9 mouse cellular contexts compared by ENCODE assay signal in genomic region chr2:125057250-125057815, GRCm38 (mm10). TPM values are rescaled to one million over a fixed set of nuclear protein-coding genes. Genes with fewer than 3 reads are reported as not detected.
A peak's percentile ranks its signal among the peaks of the same experiment; 100 is the strongest.
DNase-seq lines count a peak whose midpoint lies in the region; ATAC-seq lines count a peak whose summit lies in the region.
"Had no signal": no experiment of that assay in that cellular context is flagged by ENCODE, and none has a peak within 500 bp of the region (broad histone marks: within the 10 kb centered on the region; RNA-seq: fewer than 3 reads in every experiment).

No protein-coding gene starts in this region.

- H3K4me1 ChIP-seq in hindbrain, embryonic 16.5 days (ENCODE audit: control insufficient read depth, insufficient read depth, low read depth, low read length): peaks cover 4% of the 10 kb centered on the region; the same call in 1 of the 2 replicates
- no peaks in the 10 kb centered on the region for H3K4me1 ChIP-seq in hindbrain, embryonic 11.5 days (replicated peaks; ENCODE audit: control insufficient read depth, insufficient read depth, low read length)

- WGBS in hindbrain, embryonic 16.5 days: 31% methylated on average over 7 of the region's 7 CpGs
- WGBS in hindbrain, embryonic 11.5 days: 57% methylated on average over 7 of the region's 7 CpGs

- peak; percentile 65 for ATAC-seq in hindbrain, embryonic 16.5 days
- no peak for ATAC-seq in hindbrain, embryonic 11.5 days (ENCODE audit: low FRiP score)

- no peak overlapping the region for H3K27ac ChIP-seq in hindbrain, embryonic 16.5 days (ENCODE audit: low read depth, low read length)
- no peak overlapping the region for H3K27ac ChIP-seq in hindbrain, embryonic 11.5 days (ENCODE audit: low read depth, low read length)

- DNase-seq in hindbrain, embryonic 11.5 days (ENCODE audit: low spot score): no peak
- DNase-seq in urinary bladder, postnatal 14 days (ENCODE audit: low spot score): peak; percentile 12
- DNase-seq in urinary bladder, postnatal 4 days (ENCODE audit: low spot score in 2 of 2): no peak
- peak; percentile 56 for DNase-seq in kidney, postnatal 14 days
- DNase-seq in right cerebral cortex, postnatal 25 days: peak; percentile 31
- DNase-seq in spleen, postnatal 4 days (ENCODE audit: low spot score in 2 of 2): no peak
- no peak for DNase-seq in gastrocnemius, postnatal 36 days

- no peak overlapping the region; the same call in 1 of the 2 replicates for H3K9ac ChIP-seq in hindbrain, embryonic 16.5 days (ENCODE audit: low read depth, low read length)
- H3K9ac ChIP-seq in hindbrain, embryonic 11.5 days (ENCODE audit: low read depth, low read length): no peak overlapping the region

- no peaks in the 10 kb centered on the region for H3K36me3 ChIP-seq in hindbrain, embryonic 16.5 days (ENCODE audit: control insufficient read depth, insufficient read depth, low read length)
- H3K36me3 ChIP-seq in hindbrain, embryonic 11.5 days (ENCODE audit: control insufficient read depth, insufficient read depth, low read length): no peaks in the 10 kb centered on the region

- no peak overlapping the region for H3K4me2 ChIP-seq in hindbrain, embryonic 16.5 days (ENCODE audit: low read length)
- H3K4me2 ChIP-seq in hindbrain, embryonic 11.5 days (replicated peaks; ENCODE audit: low read depth, low read length): no peak overlapping the region

- no peaks in the 10 kb centered on the region for H3K27me3 ChIP-seq in hindbrain, embryonic 16.5 days (replicated peaks; ENCODE audit: control insufficient read depth, insufficient read depth, low read length)
- no peaks in the 10 kb centered on the region for H3K27me3 ChIP-seq in hindbrain, embryonic 11.5 days (ENCODE audit: control insufficient read depth, insufficient read depth, low read length)

- no peak overlapping the region for H3K4me3 ChIP-seq in hindbrain, embryonic 16.5 days (ENCODE audit: low read length)
- no peak overlapping the region for H3K4me3 ChIP-seq in hindbrain, embryonic 11.5 days (ENCODE audit: low read depth, low read length)
- H3K4me3 ChIP-seq: myocyte had no signal

- intact Hi-C loops in gastrocnemius, postnatal 36 days (cut with DNase I): loop anchor here (10.0 kb wide), 1 partner anchor 127 kb away; no protein-coding TSS in a partner anchor

- no peaks in the 10 kb centered on the region for H3K9me3 ChIP-seq in hindbrain, embryonic 16.5 days (ENCODE audit: control insufficient read depth, low read length)
- H3K9me3 ChIP-seq in hindbrain, embryonic 11.5 days (ENCODE audit: control insufficient read depth, low read length): no peaks in the 10 kb centered on the region

RNA-seq across cellular contexts. Expression of gene Slc24a5, which starts 10.6 kb away (rescaled TPM):
- 4.3 and 4.5 TPM in 2 replicates for polyA plus RNA-seq in hindbrain, embryonic 16.5 days (2015; fragmentation: Nextera tagmentation; extraction: Ambion mirVana)
- polyA plus RNA-seq in hindbrain, embryonic 11.5 days (2014; fragmentation: Nextera tagmentation; extraction: Ambion mirVana): 5.6 TPM in 2 replicates
- under 1 TPM in 1 of 2 experiments, not detected in 1; 0.15 TPM for total RNA-seq in gastrocnemius, postnatal 36 days (2021)

Comparison
In these comparisons a context has a peak if more than half of its experiments do, and no peak if none do; other contexts are left out.
1. DNase-seq: peak in urinary bladder, postnatal 14 days (single experiment), kidney, postnatal 14 days (single experiment) and right cerebral cortex, postnatal 25 days (single experiment); none in hindbrain, embryonic 11.5 days (single experiment), urinary bladder, postnatal 4 days (0 of 2), spleen, postnatal 4 days (0 of 2) and gastrocnemius, postnatal 36 days (0 of 2).